Mouse (Mus musculus) CH12.LX (cell line): ENCODE measurements at regions not wholly inside any gene's neighbourhood (a gene's known extent, or its start where the extent isn't known, plus 50 kb on each side); places are given as distances from the start of the nearest gene placed in this dataset.

ENCODE experiments used
- CTCF ChIP-seq, 2 experiments: IDR thresholded peaks in 1 of 2; conservative IDR thresholded peaks in 1 of 2; 2 replicates each; pipeline ENCODE4 v1.5.1; 2011 to 2012; ENCODE audit warnings: low read depth in 2 of 2, low read length in 2 of 2, improper control_type of control experiment in 1 of 2, inconsistent platforms in 1 of 2, mild to moderate bottlenecking in 1 of 2, moderate library complexity in 1 of 2
- E2F4 ChIP-seq: IDR thresholded peaks from 2 replicates; pipeline ENCODE4 v1.6.1; 2011; ENCODE audit warnings: low read depth, low read length, improper control_type of control experiment; ENCODE audit not compliant: insufficient replicate concordance
- ELF1 ChIP-seq: IDR thresholded peaks from 2 replicates; pipeline ENCODE4 v1.6.1; 2014; ENCODE audit warnings: low read depth, mild to moderate bottlenecking, inconsistent platforms, low read length, improper control_type of control experiment
- EP300 ChIP-seq: IDR thresholded peaks from 2 replicates; pipeline ENCODE4 v1.6.1; 2011; ENCODE audit warnings: low read length, improper control_type of control experiment
- GABPA ChIP-seq: IDR thresholded peaks from 2 replicates; pipeline ENCODE4 v1.6.1; 2012; ENCODE audit warnings: low read depth, low read length, improper control_type of control experiment, inconsistent platforms; ENCODE audit not compliant: insufficient replicate concordance
- MEF2A ChIP-seq: IDR thresholded peaks from 2 replicates; pipeline ENCODE4 v1.6.1; 2014; ENCODE audit warnings: low read depth, mild to moderate bottlenecking, inconsistent platforms, low read length, improper control_type of control experiment, borderline replicate concordance
- MXI1 ChIP-seq: IDR thresholded peaks from 2 replicates; pipeline ENCODE4 v1.6.1; 2011; ENCODE audit warnings: mild to moderate bottlenecking, low read depth, low read length, improper control_type of control experiment
- POLR2A ChIP-seq: IDR thresholded peaks from 2 replicates; pipeline ENCODE4 v1.6.1; 2011; ENCODE audit warnings: low read depth, mild to moderate bottlenecking, improper control_type of control experiment, low read length
- TBP ChIP-seq: conservative IDR thresholded peaks from 2 replicates; pipeline ENCODE4 v1.6.1; 2011; ENCODE audit warnings: low read depth, low read length, improper control_type of control experiment
- USF1 ChIP-seq: IDR thresholded peaks from 2 replicates; pipeline ENCODE4 v1.6.1; 2014; ENCODE audit warnings: low read depth, mild to moderate bottlenecking, inconsistent platforms, low read length, improper control_type of control experiment
- USF2 ChIP-seq: conservative IDR thresholded peaks from 2 replicates; pipeline ENCODE4 v1.6.1; 2011; ENCODE audit warnings: low read depth, low read length, improper control_type of control experiment
- ZC3H11A ChIP-seq: IDR thresholded peaks from 2 replicates; pipeline ENCODE4 v1.6.1; 2012; ENCODE audit warnings: low read depth, mild to moderate bottlenecking, inconsistent platforms, low read length, improper control_type of control experiment
- ZKSCAN1 ChIP-seq: IDR thresholded peaks from 2 replicates; pipeline ENCODE4 v1.6.1; 2012; ENCODE audit warnings: low read depth, inconsistent platforms, low read length, improper control_type of control experiment, borderline replicate concordance

- no peak for TF ChIP-seq USF2
- TF ChIP-seq EP300: no peak
- TF ChIP-seq TBP: no peak
- no peak for TF ChIP-seq ZKSCAN1
- no peak for TF ChIP-seq CTCF (conservative IDR thresholded peaks at IDR 0.05 in 1 of 2, IDR thresholded peaks at IDR 0.05 in 1 of 2; ENCODE audit: low read depth in 2 of 2, low read length in 2 of 2)
- TF ChIP-seq GABPA: no peak
- TF ChIP-seq USF1: no peak
- TF ChIP-seq MXI1: no peak
- no peak for TF ChIP-seq POLR2A
- TF ChIP-seq ZC3H11A: no peak
- TF ChIP-seq MEF2A: no peak
- TF ChIP-seq E2F4: no peak
- no peak for TF ChIP-seq ELF1
These were observed 224.1 kb downstream of the Sec61b start for GRCm38 (mm10) chr4:47698514-47698913.
